Mouse (Mus musculus): ENCODE results near the gene Mpv17l. TPM values are rescaled to one million over a fixed set of nuclear protein-coding genes. Genes with fewer than 3 reads are reported as not detected.

Mpv17l gene
- polyA plus RNA-seq, 1 experiment from 2014 or later: 5.2 TPM

- Histone ChIP-seq H3K4me1 (replicated peaks; ENCODE audit: control insufficient read depth, insufficient read depth, low read length) (no peaks in the 10 kb centered on the region), H3K27ac (ENCODE audit: low read depth, low read length) (no peak overlapping the region), H3K9me3 (ENCODE audit: control insufficient read depth) (no peaks in the 10 kb centered on the region), H3K36me3 (ENCODE audit: control insufficient read depth, insufficient read depth) (peaks cover 50% of the 10 kb centered on the region), H3K4me2 (replicated peaks; ENCODE audit: low read depth) (no peak overlapping the region), H3K9ac (ENCODE audit: low read depth, low read length) (no peak overlapping the region), H3K27me3 (replicated peaks; ENCODE audit: control insufficient read depth, insufficient read depth, low read length) (no peaks in the 10 kb centered on the region), H3K4me3 (ENCODE audit: low read depth, low read length) (no peak overlapping the region)
- TF ChIP-seq CTCF (IDR thresholded peaks at IDR 0.05; ENCODE audit: low read depth): no peak
- 92% methylated on average over 4 of the region's 4 CpGs for WGBS
- no peak for ATAC-seq
These were observed 27.5 kb upstream of the Mpv17l start for GRCm38 (mm10) chr16:13875483-13875882.

GRCm38 (mm10) chr16:13883094-13883774 lies 19.7 kb upstream of the Mpv17l start:
- WGBS: 5% methylated on average over 3 of the region's 3 CpGs
- peak; percentile 95 for ATAC-seq
- Histone ChIP-seq H3K4me2 (replicated peaks; ENCODE audit: low read depth) (peak overlapping the region; percentile 32; the same call in 1 of the 2 replicates), H3K9ac (ENCODE audit: low read depth, low read length) (no peak overlapping the region), H3K27me3 (replicated peaks; ENCODE audit: control insufficient read depth, insufficient read depth, low read length) (no peaks in the 10 kb centered on the region), H3K4me1 (replicated peaks; ENCODE audit: control insufficient read depth, insufficient read depth, low read length) (peaks cover 7% of the 10 kb centered on the region; the same call in 1 of the 2 replicates), H3K27ac (ENCODE audit: low read depth, low read length) (peak overlapping the region; percentile 93), H3K9me3 (ENCODE audit: control insufficient read depth) (no peaks in the 10 kb centered on the region), H3K36me3 (ENCODE audit: control insufficient read depth, insufficient read depth) (peaks cover 15% of the 10 kb centered on the region; the same call in 1 of the 2 replicates), H3K4me3 (ENCODE audit: low read depth, low read length) (no peak overlapping the region)
- TF ChIP-seq CTCF (IDR thresholded peaks at IDR 0.05; ENCODE audit: low read depth): no peak

GRCm38 (mm10) chr16:13890449-13890848 lies 12.5 kb upstream of the Mpv17l start:
- H3K27me3 ChIP-seq (replicated peaks; ENCODE audit: control insufficient read depth, insufficient read depth, low read length): no peaks in the 10 kb centered on the region
- no peaks in the 10 kb centered on the region for H3K9me3 ChIP-seq (ENCODE audit: control insufficient read depth)
- WGBS: 87% methylated on average over 2 of the region's 2 CpGs
- no peak for TF ChIP-seq CTCF (IDR thresholded peaks at IDR 0.05; ENCODE audit: low read depth)
- no peaks in the 10 kb centered on the region for H3K36me3 ChIP-seq (ENCODE audit: control insufficient read depth, insufficient read depth)
- H3K9ac ChIP-seq (ENCODE audit: low read depth, low read length): no peak overlapping the region
- no peak for ATAC-seq
- no peak overlapping the region for H3K4me3 ChIP-seq (ENCODE audit: low read depth, low read length)
- no peaks in the 10 kb centered on the region for H3K4me1 ChIP-seq (replicated peaks; ENCODE audit: control insufficient read depth, insufficient read depth, low read length)
- H3K4me2 ChIP-seq (replicated peaks; ENCODE audit: low read depth): no peak overlapping the region
- H3K27ac ChIP-seq (ENCODE audit: low read depth, low read length): no peak overlapping the region

GRCm38 (mm10) chr16:13892850-13893249 lies 10.1 kb upstream of the Mpv17l start:
- Histone ChIP-seq H3K4me3 (ENCODE audit: low read depth, low read length) (no peak overlapping the region), H3K36me3 (ENCODE audit: control insufficient read depth, insufficient read depth) (no peaks in the 10 kb centered on the region), H3K27ac (ENCODE audit: low read depth, low read length) (no peak overlapping the region), H3K4me1 (replicated peaks; ENCODE audit: control insufficient read depth, insufficient read depth, low read length) (no peaks in the 10 kb centered on the region; the same call in 1 of the 2 replicates), H3K27me3 (replicated peaks; ENCODE audit: control insufficient read depth, insufficient read depth, low read length) (no peaks in the 10 kb centered on the region), H3K9ac (ENCODE audit: low read depth, low read length) (no peak overlapping the region), H3K9me3 (ENCODE audit: control insufficient read depth) (no peaks in the 10 kb centered on the region), H3K4me2 (replicated peaks; ENCODE audit: low read depth) (no peak overlapping the region)
- TF ChIP-seq CTCF (IDR thresholded peaks at IDR 0.05; ENCODE audit: low read depth): no peak
- ATAC-seq: no peak

- Histone ChIP-seq H3K27me3 (replicated peaks; ENCODE audit: control insufficient read depth, insufficient read depth, low read length) (no peaks in the 10 kb centered on the region), H3K9me3 (ENCODE audit: control insufficient read depth) (no peaks in the 10 kb centered on the region), H3K4me2 (replicated peaks; ENCODE audit: low read depth) (peak overlapping the region; percentile 18), H3K9ac (ENCODE audit: low read depth, low read length) (no peak overlapping the region), H3K4me1 (replicated peaks; ENCODE audit: control insufficient read depth, insufficient read depth, low read length) (no peaks in the 10 kb centered on the region; the same call in 1 of the 2 replicates), H3K27ac (ENCODE audit: low read depth, low read length) (no peak overlapping the region), H3K36me3 (ENCODE audit: control insufficient read depth, insufficient read depth) (no peaks in the 10 kb centered on the region), H3K4me3 (ENCODE audit: low read depth, low read length) (no peak overlapping the region)
- WGBS: 22% methylated on average over 2 of the region's 2 CpGs
- ATAC-seq: peak; percentile 84
- no peak for TF ChIP-seq CTCF (IDR thresholded peaks at IDR 0.05; ENCODE audit: low read depth)
These were observed 8.9 kb upstream of the Mpv17l start for GRCm38 (mm10) chr16:13894097-13894496.

GRCm38 (mm10) chr16:13895740-13896139 lies 7.2 kb upstream of the Mpv17l start:
- 57% methylated on average over 3 of the region's 3 CpGs for WGBS
- no peak overlapping the region for H3K9ac ChIP-seq (ENCODE audit: low read depth, low read length)
- ATAC-seq: no peak
- H3K27me3 ChIP-seq (replicated peaks; ENCODE audit: control insufficient read depth, insufficient read depth, low read length): no peaks in the 10 kb centered on the region
- no peaks in the 10 kb centered on the region for H3K9me3 ChIP-seq (ENCODE audit: control insufficient read depth)
- no peak overlapping the region for H3K27ac ChIP-seq (ENCODE audit: low read depth, low read length)
- no peak for TF ChIP-seq CTCF (IDR thresholded peaks at IDR 0.05; ENCODE audit: low read depth)
- no peak overlapping the region for H3K4me2 ChIP-seq (replicated peaks; ENCODE audit: low read depth)
- H3K4me3 ChIP-seq (ENCODE audit: low read depth, low read length): no peak overlapping the region
- no peaks in the 10 kb centered on the region; the same call in 1 of the 2 replicates for H3K4me1 ChIP-seq (replicated peaks; ENCODE audit: control insufficient read depth, insufficient read depth, low read length)
- H3K36me3 ChIP-seq (ENCODE audit: control insufficient read depth, insufficient read depth): no peaks in the 10 kb centered on the region
